Mouse (Mus musculus): ENCODE data around the gene Rhbdl1.

Rhbdl1 gene

GRCm38 (mm10) chr17:25794197-25794596 is 42.9 kb downstream of the Rhbdl1 start:
- DNase-seq (ENCODE audit: low spot score) = no peak

DNA sequence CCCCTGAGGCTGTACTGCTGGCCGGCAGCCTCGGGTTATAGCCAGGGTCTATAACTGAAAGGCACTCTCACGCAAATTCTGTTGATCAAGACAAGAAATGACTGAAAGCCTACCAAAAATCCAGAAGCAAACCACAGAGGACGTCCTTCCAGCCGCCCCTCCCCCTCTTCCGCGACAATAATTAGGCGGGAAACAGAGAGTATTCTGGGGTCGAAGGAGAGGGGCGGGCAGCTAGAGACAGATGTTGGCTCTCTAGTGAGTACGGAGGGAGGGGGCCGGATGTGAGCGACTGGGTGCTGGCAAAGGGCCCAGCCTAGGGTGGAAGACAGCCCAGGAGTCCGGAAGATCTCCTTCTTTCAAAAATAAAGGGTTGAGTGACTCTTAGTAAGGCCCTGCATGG is 44.5 kb downstream of the Rhbdl1 start, which contains the start of gene Fam173a:
Gene Fam173a (minus strand): TSS at position 287 of the 400 bp plus-strand sequence.
- peak; percentile 71 for DNase-seq (ENCODE audit: low spot score)

DNA sequence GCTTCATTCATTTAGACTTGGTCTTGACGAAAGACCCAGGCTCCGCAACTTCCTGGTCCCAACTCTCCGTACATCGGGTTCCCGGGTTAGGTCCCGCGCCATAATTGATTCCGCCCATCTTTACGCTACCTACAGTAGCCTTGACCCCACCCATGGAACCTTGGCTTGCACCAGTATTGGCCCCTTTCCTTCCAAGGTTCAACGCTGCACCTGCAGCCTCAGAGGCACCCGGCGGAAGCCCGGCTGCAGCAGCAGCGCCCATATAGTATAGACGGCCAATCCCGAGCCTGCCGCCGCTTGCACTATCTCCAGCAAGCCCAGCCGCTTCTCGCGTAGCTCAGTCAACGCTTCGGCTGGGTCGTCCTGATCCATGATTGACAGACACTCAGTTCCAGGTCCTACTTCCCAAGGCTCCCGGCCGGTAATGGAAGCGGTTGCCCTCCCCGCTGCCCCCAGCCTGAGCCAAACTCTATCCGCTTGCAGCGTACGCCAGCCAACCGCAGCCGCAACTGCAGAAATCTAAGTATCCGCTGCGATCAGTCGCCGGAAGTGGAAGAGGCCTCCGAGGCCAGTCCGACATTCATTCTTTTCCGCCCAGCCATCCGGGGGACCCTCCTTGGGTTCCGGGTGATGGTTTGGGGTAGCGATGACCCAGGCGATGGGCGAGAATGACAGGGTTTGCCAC is 45.1 kb downstream of the Rhbdl1 start:
- DNase-seq (ENCODE audit: low spot score) = peak; percentile 85

DNA sequence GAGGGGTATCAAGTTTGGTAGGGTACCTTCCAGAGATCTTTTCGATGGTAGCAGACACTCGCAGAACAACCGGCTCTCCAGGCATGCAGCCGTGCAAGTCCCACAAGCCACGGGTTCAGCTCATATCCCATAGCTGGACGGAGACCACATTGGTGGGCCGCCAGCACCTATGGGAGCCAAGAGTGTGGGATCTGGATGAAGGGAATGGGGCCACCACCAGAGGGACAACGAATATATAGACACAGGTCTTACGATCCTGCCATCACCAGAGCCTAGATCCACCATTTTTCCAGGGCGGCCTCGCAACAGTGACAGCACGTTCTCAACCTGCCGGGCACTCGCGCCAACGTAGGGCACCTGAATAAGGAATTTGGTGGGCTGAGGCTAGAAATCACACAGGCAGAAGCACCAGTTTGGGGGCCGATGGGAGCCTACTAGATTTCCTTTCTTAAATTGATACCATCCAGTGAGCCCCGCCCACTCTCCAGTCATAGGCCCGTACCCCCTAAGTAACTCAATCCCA is 45.7 kb downstream of the Rhbdl1 start:
- peak; percentile 24 for DNase-seq (ENCODE audit: low spot score)

GRCm38 (mm10) chr17:25786781-25787504 is 50.2 kb downstream of the Rhbdl1 start:
- DNase-seq (ENCODE audit: low spot score) = no peak

DNA sequence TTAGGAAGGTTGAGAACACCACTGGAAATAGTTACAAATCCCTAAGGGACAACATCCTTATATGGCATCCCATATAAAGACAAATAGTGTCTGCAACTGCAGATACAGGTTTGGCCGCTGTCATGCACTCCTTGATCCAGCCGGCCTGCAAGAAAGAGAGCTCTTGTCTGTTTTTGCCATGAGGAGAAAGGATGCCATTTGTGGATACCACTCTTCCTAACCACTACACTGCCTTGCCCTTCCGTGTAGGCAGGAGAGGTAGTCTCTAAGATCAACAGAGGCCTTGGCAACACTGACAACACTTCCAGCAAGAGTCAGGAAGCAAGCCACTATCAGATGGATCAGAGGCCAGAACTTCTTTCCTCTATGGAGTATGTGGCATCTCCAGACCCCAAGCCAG is 50.8 kb downstream of the Rhbdl1 start, which contains the start of gene Ccdc78:
Gene Ccdc78 (plus strand): TSS at position 301 of the 400 bp plus-strand sequence.
- DNase-seq (ENCODE audit: low spot score) = no peak

GRCm38 (mm10) chr17:25785281-25785745 is 51.8 kb downstream of the Rhbdl1 start, which contains the start of gene Haghl:
Gene Haghl (minus strand): TSS chr17:25785673.
- DNase-seq (ENCODE audit: low spot score) = peak; percentile 95
